Mouse (Mus musculus): Measurements from ENCODE around the gene Gm11168. TPM values are rescaled to one million over a fixed set of nuclear protein-coding genes. Genes with fewer than 3 reads are reported as not detected.
"Not testable (repeated sequence)": the region's sequence is repeated elsewhere in the genome, so short reads cannot be mapped to it uniquely, and the experiment has no call there.

Gene Gm11168
- polyA plus RNA-seq, 1 experiment from 2014 or later, result not detected

GRCm38 (mm10) chr9:3036577-3036976, 33.4 kb downstream of the Gm11168 start, which contains the start of gene Gm10715:
Gene Gm10715, plus strand, starts transcription at chr9:3036877.
- H3K27me3 ChIP-seq (replicated peaks; ENCODE audit: control insufficient read depth, insufficient read depth, low read length); ATAC-seq; H3K9me3 ChIP-seq (ENCODE audit: control insufficient read depth, low read length); H3K4me2 ChIP-seq (ENCODE audit: low read length); H3K27ac ChIP-seq (ENCODE audit: low read length); H3K9ac ChIP-seq (replicated peaks; ENCODE audit: low read depth, low read length); H3K36me3 ChIP-seq (ENCODE audit: control insufficient read depth, insufficient read depth); H3K4me3 ChIP-seq (replicated peaks; ENCODE audit: low read length); H3K4me1 ChIP-seq (replicated peaks; ENCODE audit: control insufficient read depth, insufficient read depth, low read length): not testable (repeated sequence)
- WGBS, result 78% methylated on average over 6 of the region's 8 CpGs

DNA sequence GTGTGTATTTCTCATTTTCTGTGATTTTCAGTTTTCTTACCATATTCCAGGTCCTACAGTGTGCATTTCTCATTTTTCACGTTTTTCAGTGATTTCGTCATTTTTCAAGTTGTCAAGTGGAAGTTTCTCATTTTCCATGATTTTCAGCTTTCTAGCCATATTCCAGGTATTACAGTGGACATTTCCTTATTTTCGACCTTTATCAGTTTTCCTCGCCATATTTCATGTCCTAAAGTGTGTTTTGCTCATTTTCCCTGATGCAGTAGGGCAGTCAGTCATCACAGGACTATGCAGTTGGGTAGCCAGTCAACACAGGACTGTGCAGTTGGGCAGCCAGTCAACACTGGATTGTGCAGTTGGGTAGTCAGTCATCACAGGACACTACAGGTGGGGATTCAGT, 35.0 kb downstream of the Gm11168 start:
- H3K4me3 ChIP-seq (replicated peaks; ENCODE audit: low read length); H3K27me3 ChIP-seq (replicated peaks; ENCODE audit: control insufficient read depth, insufficient read depth, low read length); H3K36me3 ChIP-seq (ENCODE audit: control insufficient read depth, insufficient read depth); ATAC-seq; H3K4me1 ChIP-seq (replicated peaks; ENCODE audit: control insufficient read depth, insufficient read depth, low read length); H3K9ac ChIP-seq (replicated peaks; ENCODE audit: low read depth, low read length); H3K9me3 ChIP-seq (ENCODE audit: control insufficient read depth, low read length); H3K27ac ChIP-seq (ENCODE audit: low read length); H3K4me2 ChIP-seq (ENCODE audit: low read length): not testable (repeated sequence)
- 67% methylated on average over 4 of the region's 4 CpGs for WGBS

Small RNAs within 50 kb of the gene (microRNA-seq; reads per million reads assigned to microRNA genes)
- gene Mir101c, result not detected

Other genes starting within 250 kb of the Gm11168 start
- gene Gm10722, start 2.4 kb upstream of the Gm11168 start, polyA plus RNA-seq (2015; fragmentation: Nextera tagmentation; extraction: Ambion mirVana), result not detected in 2 replicates
- not detected in 2 replicates for gene Gm10721, start 9.8 kb downstream of the Gm11168 start, polyA plus RNA-seq (2015; fragmentation: Nextera tagmentation; extraction: Ambion mirVana)
- gene Gm10720, start 12.3 kb downstream of the Gm11168 start, polyA plus RNA-seq (2015; fragmentation: Nextera tagmentation; extraction: Ambion mirVana), result not detected in 2 replicates
- gene Gm10719, start 14.1 kb downstream of the Gm11168 start, polyA plus RNA-seq (2015; fragmentation: Nextera tagmentation; extraction: Ambion mirVana), result not detected in 2 replicates
- not detected in 2 replicates for gene Gm10718, start 20.2 kb downstream of the Gm11168 start, polyA plus RNA-seq (2015; fragmentation: Nextera tagmentation; extraction: Ambion mirVana)
- gene Gm10717, start 22.1 kb downstream of the Gm11168 start, polyA plus RNA-seq (2015; fragmentation: Nextera tagmentation; extraction: Ambion mirVana), result not detected in 2 replicates
- not detected in 2 replicates for gene Gm17535, start 31.3 kb downstream of the Gm11168 start, polyA plus RNA-seq (2015; fragmentation: Nextera tagmentation; extraction: Ambion mirVana)
- not detected in 2 replicates for gene Gm10715, start 33.5 kb downstream of the Gm11168 start, polyA plus RNA-seq (2015; fragmentation: Nextera tagmentation; extraction: Ambion mirVana)

All from forebrain, embryonic 16.5 days (tissue).